Mouse (Mus musculus) C2C12 (cell line): ENCODE data around the gene Cntnap2. TPM values are rescaled to one million over a fixed set of nuclear protein-coding genes. Genes with fewer than 3 reads are reported as not detected.

Experiments
- H3K27me3 ChIP-seq: one replicate; pipeline ENCODE4 v1.6.1; 2011; ENCODE audit not compliant: control insufficient read depth, insufficient read depth, insufficient read length
- H3K36me3 ChIP-seq: one replicate; pipeline ENCODE4 v1.6.1; 2011; ENCODE audit not compliant: control insufficient read depth, insufficient read depth
- H3K4me3 ChIP-seq: one replicate; pipeline ENCODE4 v1.5.1; 2011; ENCODE audit warnings: mild to moderate bottlenecking, control low read depth; ENCODE audit not compliant: poor library complexity, insufficient read depth, severe bottlenecking
- H3K79me2 ChIP-seq: one replicate; pipeline ENCODE4 v1.6.1; 2011; ENCODE audit not compliant: control insufficient read depth, insufficient read depth
- H3K79me3 ChIP-seq: one replicate; pipeline ENCODE4 v1.6.1; 2011; ENCODE audit warnings: low read depth, control low read depth
- H3ac ChIP-seq: one replicate; pipeline ENCODE3; 2011; ENCODE audit warnings: low read depth; ENCODE audit not compliant: control insufficient read depth, insufficient read length
- CEBPB ChIP-seq: IDR thresholded peaks from one replicate; pipeline ENCODE4 v1.6.1; 2011; ENCODE audit warnings: low read depth, mild to moderate bottlenecking, control low read depth, moderate library complexity
- CTCF ChIP-seq: IDR thresholded peaks from one replicate; pipeline ENCODE4 v1.5.1; 2011; ENCODE audit not compliant: control insufficient read depth, insufficient read depth, insufficient read length
- FOSL1 ChIP-seq: IDR thresholded peaks from one replicate; pipeline ENCODE4 v1.8.0; 2011; ENCODE audit warnings: mild to moderate bottlenecking, low read length; ENCODE audit not compliant: poor library complexity, insufficient read depth, severe bottlenecking
- MAX ChIP-seq: IDR thresholded peaks from one replicate; pipeline ENCODE4 v1.6.1; 2011; ENCODE audit warnings: mild to moderate bottlenecking, control low read depth
- MYOD1 ChIP-seq: IDR thresholded peaks from one replicate; pipeline ENCODE4 v1.6.1; 2011; ENCODE audit warnings: low read depth; ENCODE audit not compliant: control insufficient read depth, insufficient read length
- MYOG ChIP-seq: IDR thresholded peaks from one replicate; pipeline ENCODE4 v1.6.1; 2011; ENCODE audit not compliant: control insufficient read depth, insufficient read length; ENCODE audit errors: extremely low read depth
- USF1 ChIP-seq: IDR thresholded peaks from one replicate; pipeline ENCODE4 v1.6.1; 2011; ENCODE audit warnings: low read depth, mild to moderate bottlenecking, control low read depth, moderate library complexity
- polyA plus RNA-seq: library from polyadenylated mRNA; unstranded; fragments of >200 nt; fragmentation: generic; extraction: Trizol; gene quantifications from one replicate; pipeline ENCODE4 v1.2.1, GENCODE M21; 2012; ENCODE audit warnings: missing spikeins

Cntnap2 gene
- polyA plus RNA-seq, 1 experiment, result 0.02 TPM

DNA sequence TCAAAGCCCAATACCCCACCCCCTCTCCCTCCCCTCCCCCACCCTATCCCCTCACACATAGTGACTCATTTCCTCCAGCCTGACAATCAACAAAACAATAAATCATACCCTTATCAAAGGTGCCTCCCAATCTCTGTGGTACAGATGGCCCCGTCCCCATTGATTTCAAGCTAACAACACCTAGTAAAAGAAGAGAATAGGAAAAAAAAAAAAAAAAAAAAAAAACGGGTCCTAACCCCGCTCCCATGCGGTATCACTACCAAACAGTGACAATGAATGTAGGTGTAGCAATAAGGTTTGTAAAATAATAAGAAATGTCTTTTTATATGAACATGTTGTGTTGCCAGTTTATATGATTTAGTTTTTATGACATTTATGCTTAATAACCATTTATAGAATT lies 2278.1 kb downstream of the Cntnap2 start:
- no peak overlapping the region for H3K4me3 ChIP-seq
- no peaks in the 10 kb centered on the region for H3K36me3 ChIP-seq
- H3K79me3 ChIP-seq, result no peaks in the 10 kb centered on the region
- H3ac ChIP-seq, result no peak overlapping the region
- no peaks in the 10 kb centered on the region for H3K27me3 ChIP-seq
- TF ChIP-seq USF1 (no peak), MYOG (no peak), MAX (no peak), FOSL1 (no peak), CTCF (no peak), MYOD1 (no peak), CEBPB (no peak)
- H3K79me2 ChIP-seq, result no peaks in the 10 kb centered on the region

DNA sequence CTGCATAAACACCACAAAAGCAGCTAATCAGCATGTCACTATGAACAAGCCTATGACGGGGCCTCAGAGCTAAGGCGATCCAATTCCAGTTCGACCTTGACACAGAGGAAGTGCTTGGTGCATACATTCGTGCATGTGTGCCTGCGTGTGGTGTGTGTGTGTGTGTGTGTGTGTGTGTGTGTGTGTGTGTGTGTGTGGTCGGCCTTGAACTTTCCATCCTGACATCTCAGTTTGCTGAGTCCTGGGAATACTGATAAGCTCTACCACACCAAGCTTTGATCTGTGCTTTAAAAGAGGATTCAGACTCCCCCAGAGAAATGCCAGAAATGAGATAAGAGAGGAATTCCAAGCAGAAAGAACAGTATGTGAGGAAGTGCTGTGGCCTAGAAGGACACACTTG lies 2279.0 kb downstream of the Cntnap2 start:
- H3K36me3 ChIP-seq, result no peaks in the 10 kb centered on the region
- no peak overlapping the region for H3K4me3 ChIP-seq
- no peaks in the 10 kb centered on the region for H3K79me2 ChIP-seq
- no peak overlapping the region for H3ac ChIP-seq
- H3K27me3 ChIP-seq, result no peaks in the 10 kb centered on the region
- H3K79me3 ChIP-seq, result no peaks in the 10 kb centered on the region
- TF ChIP-seq MAX (no peak), USF1 (no peak), FOSL1 (no peak), CTCF (no peak), MYOD1 (no peak), MYOG (no peak), CEBPB (no peak)

DNA sequence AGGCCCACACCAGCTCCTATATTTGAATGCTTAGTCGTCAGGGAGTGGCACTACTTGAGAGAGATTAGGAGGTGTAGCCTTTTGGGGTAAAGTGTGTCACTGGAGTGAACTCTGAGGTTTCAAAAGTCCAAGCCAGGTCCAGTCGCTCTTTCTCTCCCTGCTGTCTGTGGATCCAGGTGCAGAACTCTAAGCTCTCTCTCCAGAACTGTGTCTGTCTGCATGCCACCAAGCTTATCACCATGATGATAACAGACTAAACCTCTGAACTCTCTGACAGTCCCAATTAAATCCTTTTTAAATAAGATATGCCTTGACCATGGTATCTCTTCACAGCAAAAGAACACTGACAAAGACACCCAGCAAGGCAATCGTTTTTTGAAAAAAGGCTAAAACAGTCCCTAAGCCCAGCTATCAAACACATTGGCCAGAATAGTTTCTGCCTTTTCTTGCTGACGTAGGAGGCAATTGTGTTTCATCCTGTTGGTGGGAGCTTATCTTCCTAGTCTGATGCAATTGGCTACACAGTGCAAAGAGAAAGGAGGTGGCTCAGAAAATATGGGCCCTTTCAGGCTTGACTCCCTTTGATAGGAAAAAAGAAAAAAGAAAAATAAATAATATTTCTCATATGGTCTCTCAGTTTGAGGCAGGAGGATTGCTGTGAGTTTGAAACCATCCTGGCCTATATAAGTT lies 2281.8 kb downstream of the Cntnap2 start:
- Histone ChIP-seq H3K79me3 (no peaks in the 10 kb centered on the region), H3K4me3 (no peak overlapping the region), H3K27me3 (no peaks in the 10 kb centered on the region), H3K36me3 (no peaks in the 10 kb centered on the region), H3K79me2 (no peaks in the 10 kb centered on the region), H3ac (no peak overlapping the region)
- no peak for TF ChIP-seq USF1
- no peak for TF ChIP-seq CTCF
- no peak for TF ChIP-seq CEBPB
- TF ChIP-seq MAX, result no peak
- no peak for TF ChIP-seq FOSL1
- no peak for TF ChIP-seq MYOG
- no peak for TF ChIP-seq MYOD1

DNA sequence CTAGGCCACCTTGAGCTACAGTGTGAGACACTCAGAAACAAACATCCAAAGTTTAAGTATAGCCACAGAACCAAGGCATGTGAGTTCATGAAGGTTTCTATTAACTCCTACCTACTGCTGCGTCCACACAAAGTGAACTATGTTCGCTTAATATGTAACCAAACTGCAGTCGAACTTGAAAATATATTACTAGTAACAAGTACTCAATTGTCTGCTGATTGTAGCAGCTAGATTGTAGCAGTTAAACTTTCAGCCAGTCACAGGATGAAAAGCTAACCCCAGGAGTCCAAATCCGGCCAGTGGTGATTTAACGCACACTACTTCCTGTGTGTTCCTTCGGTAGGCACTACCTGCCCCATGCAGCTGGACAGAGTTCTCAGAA lies 2282.3 kb downstream of the Cntnap2 start:
- Histone ChIP-seq H3ac (no peak overlapping the region), H3K27me3 (no peaks in the 10 kb centered on the region), H3K79me3 (no peaks in the 10 kb centered on the region), H3K4me3 (no peak overlapping the region), H3K79me2 (no peaks in the 10 kb centered on the region), H3K36me3 (no peaks in the 10 kb centered on the region)
- no peak for TF ChIP-seq USF1
- no peak for TF ChIP-seq MYOD1
- TF ChIP-seq FOSL1, result no peak
- TF ChIP-seq CTCF, result no peak
- TF ChIP-seq MAX, result no peak
- TF ChIP-seq CEBPB, result no peak
- TF ChIP-seq MYOG, result no peak

- no peak for TF ChIP-seq USF1
- TF ChIP-seq MYOD1, result no peak
- TF ChIP-seq MAX, result no peak
- no peak for TF ChIP-seq FOSL1
- TF ChIP-seq CEBPB, result no peak
- no peak for TF ChIP-seq CTCF
- no peak for TF ChIP-seq MYOG
- Histone ChIP-seq H3K79me2 (no peaks in the 10 kb centered on the region), H3K27me3 (no peaks in the 10 kb centered on the region), H3K79me3 (no peaks in the 10 kb centered on the region), H3ac (no peak overlapping the region), H3K4me3 (no peak overlapping the region), H3K36me3 (no peaks in the 10 kb centered on the region)
Measured at GRCm38 (mm10) chr6:47343245-47343644, 2284.1 kb downstream of the Cntnap2 start.

GRCm38 (mm10) chr6:47344696-47345095 lies 2285.5 kb downstream of the Cntnap2 start:
- Histone ChIP-seq H3ac (no peak overlapping the region), H3K79me2 (no peaks in the 10 kb centered on the region), H3K4me3 (no peak overlapping the region), H3K27me3 (no peaks in the 10 kb centered on the region), H3K36me3 (no peaks in the 10 kb centered on the region), H3K79me3 (no peaks in the 10 kb centered on the region)
- no peak for TF ChIP-seq USF1
- TF ChIP-seq MAX, result no peak
- TF ChIP-seq FOSL1, result no peak
- no peak for TF ChIP-seq CTCF
- no peak for TF ChIP-seq CEBPB
- no peak for TF ChIP-seq MYOG
- no peak for TF ChIP-seq MYOD1
